Mouse (Mus musculus): Measurements from ENCODE around the gene Mstn. TPM values are rescaled to one million over a fixed set of nuclear protein-coding genes. Genes with fewer than 3 reads are reported as not detected.

The Mstn gene
- polyA plus RNA-seq (2017; shearing (Covaris generic)): not detected

GRCm38 (mm10) chr1:53061340-53061739 is at the start of gene Mstn:
Mstn (plus strand) TSS chr1:53061640.

GRCm38 (mm10) chr1:53020079-53020478 is 41.4 kb upstream of the Mstn start, which contains the start of gene 1700019D03Rik:
1700019D03Rik (minus strand) TSS chr1:53020179.

Other genes with a start within 250 kb of the Mstn start
- gene Inpp1, start 244.0 kb upstream of the Mstn start, polyA plus RNA-seq (2017; shearing (Covaris generic)): 134 TPM
- 25.3 TPM for gene Hibch, start 216.7 kb upstream of the Mstn start, polyA plus RNA-seq (2017; shearing (Covaris generic))
- 5.0 TPM for gene 1700019D03Rik, start 41.5 kb upstream of the Mstn start, polyA plus RNA-seq (2017; shearing (Covaris generic))
- gene 1700019A02Rik, start 126.0 kb downstream of the Mstn start, polyA plus RNA-seq (2017; shearing (Covaris generic)): not detected
- 30.1 TPM for gene Pms1, start 235.4 kb downstream of the Mstn start, polyA plus RNA-seq (2017; shearing (Covaris generic))
- 87.6 TPM for gene Ormdl1, start 235.5 kb downstream of the Mstn start, polyA plus RNA-seq (2017; shearing (Covaris generic))
- not detected for gene Gm28778, start 235.5 kb downstream of the Mstn start, polyA plus RNA-seq (2017; shearing (Covaris generic))

All from activated CD4-positive, CD25-positive, alpha-beta regulatory T cell, adult 9 weeks (primary cell).